Mouse (Mus musculus): ENCODE measurements around the gene Gli1. TPM values are rescaled to one million over a fixed set of nuclear protein-coding genes. Genes with fewer than 3 reads are reported as not detected.
"Not testable (repeated sequence)": the region's sequence is repeated elsewhere in the genome, so short reads cannot be mapped to it uniquely, and the experiment has no call there.

The Gli1 gene
- polyA plus RNA-seq, 1 experiment from 2014 or later, result 16.5 TPM

DNA sequence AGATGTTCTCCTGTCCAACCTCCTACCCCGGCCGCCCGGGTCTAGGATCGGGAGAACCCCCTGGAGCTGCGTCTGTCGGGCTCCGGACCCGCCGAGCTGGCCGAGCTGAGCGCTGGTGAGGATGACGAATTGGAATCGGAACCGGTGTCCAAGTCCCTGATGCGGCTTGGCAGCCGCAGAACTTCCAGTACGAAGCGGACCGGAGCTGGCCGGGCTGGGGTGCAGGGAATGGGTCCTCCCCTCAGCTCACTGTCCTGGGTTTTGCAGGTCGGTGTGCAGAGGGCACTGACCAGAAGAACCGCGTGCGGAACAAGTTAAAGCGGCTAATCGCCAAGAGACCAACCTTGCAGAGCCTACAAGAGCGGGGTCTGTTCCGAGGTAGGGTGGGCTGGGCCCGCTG is 14.9 kb downstream of the Gli1 start:
- WGBS, result 7% methylated on average over 29 of the region's 29 CpGs
- peak overlapping the region; percentile 96 for H3K4me2 ChIP-seq (replicated peaks)
- peaks cover 20% of the 10 kb centered on the region for H3K36me3 ChIP-seq
- no peak for ATAC-seq (ENCODE audit: low FRiP score, low read depth)
- H3K9ac ChIP-seq, result peak overlapping the region; percentile 76
- peak overlapping the region; percentile 56 for H3K4me3 ChIP-seq
- no peak overlapping the region for H3K27ac ChIP-seq
- no peaks in the 10 kb centered on the region for H3K9me3 ChIP-seq
- peaks cover 65% of the 10 kb centered on the region for H3K27me3 ChIP-seq
- peaks cover 16% of the 10 kb centered on the region for H3K4me1 ChIP-seq

DNA sequence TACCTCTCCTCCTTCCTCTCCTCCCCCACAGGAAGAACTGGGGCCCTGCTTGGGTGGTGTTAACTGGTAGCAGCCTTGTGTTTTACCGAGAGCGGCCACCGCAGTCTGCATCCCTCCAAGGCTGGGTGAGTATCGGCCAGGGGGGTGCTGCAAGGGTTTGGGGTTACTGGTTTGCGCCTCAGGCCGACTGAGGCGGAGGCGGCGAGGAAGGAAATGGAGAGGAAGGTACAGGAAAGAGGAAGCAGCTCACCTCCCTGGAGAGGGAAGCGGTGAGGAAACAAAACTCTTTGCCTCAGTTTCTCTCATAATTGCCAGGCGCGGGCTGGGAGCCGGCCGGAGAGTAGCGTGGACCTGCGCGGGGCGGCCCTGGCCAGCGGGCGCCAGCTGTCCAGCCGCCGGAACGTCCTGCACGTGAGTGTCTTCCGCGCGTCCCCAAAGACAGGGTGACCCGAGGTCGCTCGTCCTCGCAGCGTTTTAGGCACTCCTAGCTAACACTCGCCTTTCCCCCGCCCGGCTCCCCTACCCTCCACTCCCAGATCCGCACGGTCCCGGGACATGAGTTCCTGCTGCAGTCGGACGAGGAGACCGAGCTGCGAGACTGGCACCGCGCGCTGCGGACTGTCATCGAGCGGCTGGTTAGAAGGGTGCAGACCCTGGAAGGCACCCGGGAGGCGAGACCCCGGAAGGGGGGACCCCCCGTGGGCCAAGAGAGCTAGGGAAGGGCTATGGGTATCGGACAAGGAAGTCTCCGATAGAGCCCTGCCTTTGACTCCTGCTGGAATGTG is 15.6 kb downstream of the Gli1 start:
- WGBS, result under 1% methylated on average over 52 of the region's 54 CpGs
- Histone ChIP-seq H3K27me3 (peaks cover 60% of the 10 kb centered on the region), H3K4me3 (peak overlapping the region; percentile 56), H3K4me2 (replicated peaks) (peak overlapping the region; percentile 96), H3K4me1 (peaks cover 16% of the 10 kb centered on the region), H3K27ac (no peak overlapping the region), H3K9me3 (no peaks in the 10 kb centered on the region), H3K9ac (peak overlapping the region; percentile 76), H3K36me3 (peaks cover 13% of the 10 kb centered on the region)
- peak; percentile 35; the same call in 1 of the 2 replicates for ATAC-seq (ENCODE audit: low FRiP score, low read depth)

DNA sequence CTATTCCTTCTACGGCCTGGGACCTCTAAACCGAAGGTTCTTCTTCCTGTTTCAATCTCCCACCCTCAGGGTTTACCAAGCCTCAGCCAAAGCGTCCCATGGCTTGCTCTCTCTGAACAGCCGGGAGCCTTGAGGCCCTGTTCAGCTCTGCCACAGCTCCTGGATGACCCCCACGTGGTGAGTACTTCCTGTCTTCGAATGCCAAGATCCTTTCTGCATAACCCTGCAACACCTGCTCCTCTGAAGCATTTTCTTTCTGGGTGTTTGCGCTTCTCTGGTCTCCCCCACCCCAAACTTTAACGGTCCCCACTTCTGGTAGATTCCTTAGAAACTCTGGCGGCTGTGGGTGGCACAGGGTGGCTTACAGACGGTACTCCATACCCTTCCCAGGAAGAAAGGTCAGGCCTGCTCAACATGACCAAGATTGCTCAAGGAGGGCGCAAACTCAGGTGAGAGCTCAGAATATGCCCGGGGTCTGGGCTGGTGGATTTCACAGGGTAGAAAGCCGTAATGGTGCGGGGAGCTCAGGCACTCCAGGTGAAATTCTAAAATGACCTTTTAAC is 16.2 kb downstream of the Gli1 start:
- Histone ChIP-seq H3K27me3 (peaks cover 60% of the 10 kb centered on the region), H3K4me2 (replicated peaks) (peak overlapping the region; percentile 96), H3K9me3 (no peaks in the 10 kb centered on the region), H3K9ac (peak overlapping the region; percentile 76), H3K36me3 (peaks cover 7% of the 10 kb centered on the region), H3K27ac (no peak overlapping the region), H3K4me1 (peaks cover 16% of the 10 kb centered on the region), H3K4me3 (peak overlapping the region; percentile 56)
- WGBS, result 27% methylated on average over 14 of the region's 14 CpGs
- no peak for ATAC-seq (ENCODE audit: low FRiP score, low read depth)

DNA sequence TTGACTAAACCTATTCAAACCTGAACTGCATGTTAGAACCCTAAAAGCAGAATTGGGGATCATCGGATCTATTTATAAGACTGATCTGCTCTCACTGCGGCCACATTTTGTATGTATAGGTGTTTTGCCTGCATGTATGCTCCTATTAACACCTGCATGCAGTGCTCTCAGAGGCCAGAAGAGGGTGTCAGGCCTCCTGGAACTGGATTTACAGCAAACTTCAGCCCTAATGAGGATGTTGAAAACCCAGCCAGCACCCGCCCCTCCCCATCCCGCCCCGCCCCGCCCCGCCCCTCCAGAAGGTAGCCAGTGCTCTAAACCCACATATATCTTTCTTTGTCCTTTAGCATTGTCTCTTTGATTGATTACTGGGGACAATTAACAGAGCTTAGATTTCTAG is 17.3 kb downstream of the Gli1 start:
- Histone ChIP-seq H3K4me2 (replicated peaks) (no peak overlapping the region; the same call in 1 of the 2 replicates), H3K27ac (no peak overlapping the region), H3K4me1 (peaks cover 16% of the 10 kb centered on the region), H3K4me3 (no peak overlapping the region), H3K36me3 (no peaks in the 10 kb centered on the region), H3K9me3 (no peaks in the 10 kb centered on the region), H3K9ac (no peak overlapping the region), H3K27me3 (peaks cover 60% of the 10 kb centered on the region)
- no peak for ATAC-seq (ENCODE audit: low FRiP score, low read depth)
- 7% methylated on average over 7 of the region's 7 CpGs for WGBS

DNA sequence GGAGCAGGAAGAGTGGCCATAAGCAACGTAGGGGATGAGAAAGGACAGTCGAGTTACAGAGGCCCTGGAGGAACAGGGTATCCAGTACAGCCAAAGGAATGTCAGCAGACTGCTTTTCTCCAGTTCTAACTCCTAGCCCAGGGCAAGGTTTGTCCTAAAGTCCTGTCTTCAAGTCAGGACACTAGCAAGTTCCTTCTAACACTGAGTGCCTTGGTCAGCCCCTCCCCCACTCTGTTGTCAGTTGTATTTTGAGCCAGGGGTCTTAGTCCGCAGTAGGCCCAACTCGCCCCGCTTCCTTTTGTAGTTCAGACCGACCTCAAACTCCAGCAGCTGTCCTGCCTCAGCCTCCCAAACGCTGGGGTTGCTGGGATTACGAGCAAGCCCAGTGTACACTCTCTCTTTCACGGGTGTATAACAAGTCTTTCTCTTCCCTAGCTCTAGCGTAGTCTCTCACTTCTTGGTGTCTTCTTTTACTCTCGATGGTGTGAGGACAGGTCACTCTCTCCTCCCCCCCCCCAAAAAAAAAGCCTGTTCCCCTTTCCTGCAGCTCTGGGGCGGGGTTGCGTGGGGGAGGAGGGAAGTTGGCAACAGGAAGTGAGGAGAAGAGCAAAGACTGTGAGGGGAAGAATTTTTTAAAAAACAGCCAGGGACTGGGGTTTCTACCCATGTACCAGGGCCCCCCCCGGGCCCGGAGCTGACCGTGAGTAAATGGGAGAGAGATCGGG is 18.5 kb downstream of the Gli1 start:
- ATAC-seq (ENCODE audit: low FRiP score, low read depth), result no peak
- no peaks in the 10 kb centered on the region for H3K36me3 ChIP-seq
- no peak overlapping the region for H3K4me2 ChIP-seq (replicated peaks)
- WGBS, result 75% methylated on average over 17 of the region's 17 CpGs
- H3K27ac ChIP-seq, result no peak overlapping the region
- no peaks in the 10 kb centered on the region for H3K9me3 ChIP-seq
- H3K4me1 ChIP-seq, result peaks cover 16% of the 10 kb centered on the region
- no peak overlapping the region for H3K9ac ChIP-seq
- H3K4me3 ChIP-seq, result no peak overlapping the region
- peaks cover 50% of the 10 kb centered on the region for H3K27me3 ChIP-seq

DNA sequence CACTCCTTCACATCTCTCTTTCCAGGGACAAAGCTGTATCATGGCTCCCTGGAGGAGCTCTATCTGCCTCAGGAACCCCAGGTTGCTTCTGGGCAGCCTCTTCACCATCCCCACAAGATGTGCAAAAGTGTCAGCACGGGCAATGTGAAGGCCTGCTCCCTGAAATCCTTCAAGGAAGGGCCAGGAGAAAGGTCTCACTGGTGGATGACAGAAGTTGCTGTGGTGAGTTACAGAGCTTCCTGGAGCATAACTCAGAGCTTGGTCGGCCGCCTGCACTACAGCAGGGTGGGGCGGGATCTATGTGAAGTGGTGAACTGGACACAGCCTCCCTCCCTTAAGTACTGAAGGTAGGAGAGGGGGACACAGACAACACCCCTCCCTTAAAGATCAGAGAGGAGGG is 19.1 kb downstream of the Gli1 start:
- 78% methylated on average over 4 of the region's 4 CpGs for WGBS
- Histone ChIP-seq H3K4me2 (replicated peaks) (no peak overlapping the region), H3K27me3 (peaks cover 44% of the 10 kb centered on the region), H3K9ac (no peak overlapping the region), H3K9me3 (no peaks in the 10 kb centered on the region), H3K36me3 (no peaks in the 10 kb centered on the region), H3K27ac (no peak overlapping the region), H3K4me3 (no peak overlapping the region), H3K4me1 (peaks cover 16% of the 10 kb centered on the region)
- no peak for ATAC-seq (ENCODE audit: low FRiP score, low read depth)

DNA sequence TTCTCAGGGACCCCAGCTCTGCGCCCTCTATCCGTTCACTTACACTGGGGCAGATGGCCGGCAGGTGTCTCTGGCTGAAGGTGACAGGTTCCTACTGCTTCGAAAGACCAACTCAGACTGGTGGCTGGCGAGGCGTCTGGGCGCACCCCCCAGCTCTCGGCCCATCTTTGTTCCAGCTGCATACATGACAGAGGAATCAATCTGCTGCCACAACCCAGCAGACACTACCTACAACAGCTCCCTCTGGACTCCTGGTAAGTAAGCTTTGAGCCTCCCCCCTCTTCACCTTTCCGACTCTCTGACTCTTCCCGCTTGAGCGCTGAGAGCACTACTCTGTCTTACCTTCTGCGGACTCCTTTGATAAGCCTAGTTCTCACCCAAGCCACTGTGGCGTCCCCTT is 19.6 kb downstream of the Gli1 start:
- H3K9ac ChIP-seq, result no peak overlapping the region
- H3K4me1 ChIP-seq, result peaks cover 16% of the 10 kb centered on the region
- H3K4me3 ChIP-seq, result no peak overlapping the region
- H3K27me3 ChIP-seq, result peaks cover 39% of the 10 kb centered on the region
- no peak overlapping the region for H3K4me2 ChIP-seq (replicated peaks)
- H3K27ac ChIP-seq, result no peak overlapping the region
- no peaks in the 10 kb centered on the region for H3K9me3 ChIP-seq
- no peak for ATAC-seq (ENCODE audit: low FRiP score, low read depth)
- WGBS, result 69% methylated on average over 13 of the region's 13 CpGs
- H3K36me3 ChIP-seq, result no peaks in the 10 kb centered on the region

DNA sequence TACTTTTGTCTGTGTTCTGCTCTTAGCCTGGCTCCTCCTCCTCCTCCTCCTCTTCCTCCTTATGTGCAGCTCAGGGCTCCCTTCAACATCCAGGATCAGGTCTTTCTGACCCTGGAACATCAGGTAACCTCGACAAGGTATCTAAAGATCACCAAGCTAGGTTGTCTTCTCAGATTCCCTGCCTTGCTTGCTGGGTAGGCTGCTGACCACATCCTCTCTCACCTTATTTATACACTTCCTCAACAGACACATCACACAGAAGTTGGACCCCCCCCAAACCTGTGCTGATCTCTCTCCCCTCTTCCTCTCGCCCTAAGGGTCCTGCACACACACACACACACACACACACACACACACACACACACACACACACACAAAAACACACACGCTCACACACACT is 20.2 kb downstream of the Gli1 start, which contains the start of gene Arhgap9:
Gene Arhgap9 (plus strand): TSS at position 344 of the 400 bp plus-strand sequence.
- Histone ChIP-seq H3K9me3 (no peaks in the 10 kb centered on the region), H3K27me3 (peaks cover 34% of the 10 kb centered on the region), H3K4me1 (peaks cover 12% of the 10 kb centered on the region), H3K4me3 (no peak within 1 kb of the TSS), H3K36me3 (no peaks in the 10 kb centered on the region), H3K4me2 (replicated peaks) (no peak within 1 kb of the TSS), H3K27ac (no peak within 1 kb of the TSS), H3K9ac (no peak within 1 kb of the TSS)
- no peak for ATAC-seq (ENCODE audit: low FRiP score, low read depth)
- 68% methylated on average over 3 of the region's 3 CpGs for WGBS

DNA sequence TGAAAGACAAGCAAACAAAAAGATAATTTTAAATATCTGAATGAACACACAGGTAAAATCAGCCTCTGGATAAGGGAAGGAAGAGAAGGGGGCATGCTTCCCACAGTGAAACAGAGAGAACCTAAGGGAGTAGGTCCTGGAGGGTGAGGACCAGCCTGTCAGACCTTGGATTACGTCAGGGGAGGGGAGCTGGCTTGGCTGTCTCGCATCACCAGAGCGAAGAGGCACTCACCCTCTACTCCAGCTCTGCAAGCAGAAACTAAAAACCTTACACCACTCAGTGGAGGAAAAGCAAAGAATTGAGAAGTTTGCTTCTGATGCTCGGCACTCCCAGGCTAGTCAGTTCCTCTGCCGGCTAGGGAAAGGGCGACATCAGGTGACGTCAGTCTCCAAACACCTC is 21.8 kb downstream of the Gli1 start:
- H3K9me3 ChIP-seq, result no peaks in the 10 kb centered on the region
- H3K4me2 ChIP-seq (replicated peaks), result no peak overlapping the region
- H3K27ac ChIP-seq, result no peak overlapping the region
- 73% methylated on average over 7 of the region's 7 CpGs for WGBS
- H3K9ac ChIP-seq, result no peak overlapping the region
- ATAC-seq (ENCODE audit: low FRiP score, low read depth), result no peak
- H3K36me3 ChIP-seq, result no peaks in the 10 kb centered on the region
- no peaks in the 10 kb centered on the region for H3K4me1 ChIP-seq
- peaks cover 18% of the 10 kb centered on the region for H3K27me3 ChIP-seq
- H3K4me3 ChIP-seq, result no peak overlapping the region

DNA sequence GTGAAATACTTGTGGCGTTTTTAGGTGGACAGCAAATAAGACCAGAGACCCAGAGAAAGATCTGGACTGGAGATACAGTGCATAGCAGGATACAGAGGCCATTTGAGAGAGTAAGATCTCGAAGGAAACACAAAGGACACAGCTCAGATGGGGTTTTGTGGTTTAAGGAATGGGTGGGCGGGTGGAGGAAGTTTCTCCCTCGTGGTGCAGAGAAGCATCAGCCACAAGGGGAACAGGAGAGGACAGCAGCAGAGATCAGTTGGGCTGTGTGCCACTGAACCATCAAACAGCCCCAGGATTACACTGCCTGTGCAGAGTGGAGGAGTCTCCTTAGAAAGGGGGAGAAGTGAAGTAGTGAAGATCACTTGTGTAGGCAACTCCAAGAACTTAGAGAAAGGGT is 23.8 kb downstream of the Gli1 start:
- Histone ChIP-seq H3K4me1 (no peaks in the 10 kb centered on the region), H3K27me3 (peaks cover 10% of the 10 kb centered on the region; the same call in 1 of the 2 replicates), H3K4me2 (replicated peaks) (no peak overlapping the region), H3K4me3 (no peak overlapping the region), H3K9ac (no peak overlapping the region; the same call in 1 of the 2 replicates), H3K36me3 (no peaks in the 10 kb centered on the region), H3K27ac (no peak overlapping the region), H3K9me3 (no peaks in the 10 kb centered on the region)
- ATAC-seq (ENCODE audit: low FRiP score, low read depth), result no peak
- 45% methylated on average over 4 of the region's 4 CpGs for WGBS

DNA sequence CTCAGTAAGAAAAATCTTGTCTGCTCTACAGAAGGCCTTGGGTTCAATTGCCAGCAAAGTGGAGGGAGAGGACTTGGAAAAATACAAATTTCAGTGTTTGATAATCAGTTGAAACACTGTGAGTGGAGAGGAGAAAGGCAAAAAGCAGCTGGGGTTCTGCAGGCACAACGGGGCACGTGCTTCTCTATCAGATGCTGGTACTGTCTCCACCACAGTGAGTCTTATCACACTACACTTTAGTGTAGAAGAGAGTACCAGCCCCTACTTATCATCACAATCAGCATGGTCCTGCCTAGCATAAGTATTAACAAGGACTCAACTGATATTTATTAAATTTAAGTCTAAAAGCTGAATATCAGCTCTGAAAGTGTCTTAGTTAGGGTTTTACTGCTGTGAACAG is 24.5 kb downstream of the Gli1 start:
- no peaks in the 10 kb centered on the region for H3K36me3 ChIP-seq
- no peak for ATAC-seq (ENCODE audit: low FRiP score, low read depth)
- no peak overlapping the region for H3K27ac ChIP-seq
- WGBS, result 87% methylated on average over 2 of the region's 2 CpGs
- no peak overlapping the region for H3K4me3 ChIP-seq
- no peak overlapping the region for H3K9ac ChIP-seq
- H3K27me3 ChIP-seq, result peaks cover 4% of the 10 kb centered on the region; the same call in 1 of the 2 replicates
- H3K9me3 ChIP-seq, result no peaks in the 10 kb centered on the region
- H3K4me1 ChIP-seq, result no peaks in the 10 kb centered on the region
- H3K4me2 ChIP-seq (replicated peaks), result no peak overlapping the region

DNA sequence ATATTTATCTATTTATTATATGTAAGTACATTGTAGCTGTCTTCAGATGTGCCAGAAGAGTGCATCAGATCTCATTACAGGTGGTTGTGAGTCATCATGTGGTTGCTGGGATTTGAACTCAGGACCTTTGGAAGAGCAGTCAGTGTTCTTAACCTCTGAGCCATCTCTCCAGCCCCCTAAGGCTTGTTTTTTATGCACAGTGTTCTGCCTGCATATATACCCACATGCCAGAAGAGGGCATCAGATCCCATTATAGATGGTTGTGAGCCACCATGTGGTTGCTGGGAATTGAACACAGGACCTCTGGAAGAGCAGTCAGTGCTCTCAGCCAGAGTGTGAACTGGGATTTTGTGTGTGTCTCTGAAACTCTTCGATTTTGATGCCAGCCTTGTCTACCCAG is 26.8 kb downstream of the Gli1 start:
- H3K4me3 ChIP-seq; H3K27ac ChIP-seq; H3K27me3 ChIP-seq; H3K4me2 ChIP-seq (replicated peaks); H3K9ac ChIP-seq; ATAC-seq (ENCODE audit: low FRiP score, low read depth); H3K9me3 ChIP-seq; H3K36me3 ChIP-seq: not testable (repeated sequence)
- WGBS, result 83% methylated on average over 1 of the region's 1 CpGs
- H3K4me1 ChIP-seq, result peaks cover 10% of the 10 kb centered on the region

All from limb, embryonic 13.5 days (tissue).